Mouse (Mus musculus) layer of hippocampus, adult 2 months (tissue): Measurements from ENCODE around the gene Adipor1. TPM values are rescaled to one million over a fixed set of nuclear protein-coding genes. Genes with fewer than 3 reads are reported as not detected.

Experiments
- DNase-seq, 2 experiments: peaks; one replicate each; pipeline ENCODE4 v3.0.0; 2022; ENCODE audit warnings: low spot score in 2 of 2
- H3K27ac ChIP-seq: fragments of 200-600 bp; 2 replicates; pipeline ENCODE4 v1.8.1; 2022
- H3K4me3 ChIP-seq: fragments of 200-600 bp; 2 replicates; pipeline ENCODE4 v1.8.1; 2022; ENCODE audit warnings: mild to moderate bottlenecking
- CTCF ChIP-seq: fragments of 200-600 bp; conservative IDR thresholded peaks from 2 replicates; pipeline ENCODE4 v1.8.1; 2022; ENCODE audit warnings: antibody characterized with exemption, mild to moderate bottlenecking, moderate library complexity
- total RNA-seq, 2 experiments: library from RNA; stranded (reverse); gene quantifications; 2 replicates each; pipeline ENCODE4 v1.2.3; 2021

Adipor1 gene
- total RNA-seq, 2 experiments from 2014 or later, result 53.1 to 55.2 TPM

GRCm38 (mm10) chr1:134460294-134461284, 45.4 kb downstream of the Adipor1 start:
- TF ChIP-seq CTCF, result no peak
- no peak for DNase-seq
- Histone ChIP-seq H3K27ac (no peak overlapping the region), H3K4me3 (no peak overlapping the region)

Other genes starting within 250 kb of the Adipor1 start
- gene Chil1, start 233.2 kb upstream of the Adipor1 start, total RNA-seq, result 10 to 100 TPM; 11.1 to 12.4 TPM
- not detected for gene Mybph, start 221.9 kb upstream of the Adipor1 start, total RNA-seq
- 100 to 1,000 TPM; 202 to 221 TPM for gene Adora1, start 179.9 kb upstream of the Adipor1 start, total RNA-seq
- not detected for gene Myog, start 125.4 kb upstream of the Adipor1 start, total RNA-seq
- gene Ppfia4, start 82.5 kb upstream of the Adipor1 start, total RNA-seq, result 10 to 100 TPM; 71.9 to 79.7 TPM
- 10 to 100 TPM; 73.5 to 76.7 TPM for gene Tmem183a, start 53.4 kb upstream of the Adipor1 start, total RNA-seq
- not detected for gene 4933406M09Rik, start 29.4 kb upstream of the Adipor1 start, total RNA-seq
- gene Cyb5r1, start 9.8 kb upstream of the Adipor1 start, total RNA-seq, result 10 to 100 TPM; 27.4 to 39.9 TPM
- 10 to 100 TPM; 43.5 to 44.4 TPM for gene Klhl12, start 40.2 kb downstream of the Adipor1 start, total RNA-seq
- gene Rabif, start 79.3 kb downstream of the Adipor1 start, total RNA-seq, result 10 to 100 TPM; 22.3 to 23.6 TPM
- not detected for gene Mgat4e, start 134.3 kb downstream of the Adipor1 start, total RNA-seq
- gene Kdm5b, start 144.8 kb downstream of the Adipor1 start, total RNA-seq, result 10 to 100 TPM; 69.1 to 72.6 TPM
- gene Syt2, start 231.3 kb downstream of the Adipor1 start, total RNA-seq, result 10 to 100 TPM; 17.9 to 18.6 TPM